Mouse (Mus musculus) G1E (cell line): ENCODE results near the gene Myh6.

Experiments used
- CTCF ChIP-seq: IDR thresholded peaks from 2 replicates; pipeline ENCODE4 v1.5.1; 2012; ENCODE audit warnings: low read depth, low read length, inconsistent platforms, mixed read lengths
- GATA1 ChIP-seq: IDR thresholded peaks from 2 replicates; pipeline ENCODE4 v1.6.1; 2012; ENCODE audit warnings: borderline replicate concordance, low read length, inconsistent platforms, mixed read lengths

DNA sequence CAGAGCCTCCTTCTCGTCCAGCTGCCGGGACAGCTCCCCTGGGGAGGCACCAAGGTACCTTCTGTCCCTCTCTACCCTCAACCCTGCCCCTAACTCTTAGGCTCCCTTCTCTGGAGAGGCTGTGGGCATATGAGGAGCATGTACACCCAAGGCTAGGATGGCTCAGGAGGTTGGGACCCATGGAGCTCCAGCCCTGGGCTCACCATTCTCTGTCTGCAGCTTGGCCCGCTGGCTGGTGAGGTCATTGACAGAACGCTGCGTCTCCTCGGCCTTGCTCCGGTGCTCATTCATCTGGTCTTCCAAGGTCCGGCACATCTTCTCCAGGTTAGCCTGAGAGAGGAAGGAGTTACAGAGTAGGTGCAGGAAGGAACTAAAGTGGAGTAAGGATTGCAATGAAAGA lies 11.9 kb upstream of the Myh6 start:
- no peak for TF ChIP-seq CTCF
- TF ChIP-seq GATA1 = no peak
